8 mouse cellular contexts compared by ENCODE assay signal in the genomic region with DNA sequence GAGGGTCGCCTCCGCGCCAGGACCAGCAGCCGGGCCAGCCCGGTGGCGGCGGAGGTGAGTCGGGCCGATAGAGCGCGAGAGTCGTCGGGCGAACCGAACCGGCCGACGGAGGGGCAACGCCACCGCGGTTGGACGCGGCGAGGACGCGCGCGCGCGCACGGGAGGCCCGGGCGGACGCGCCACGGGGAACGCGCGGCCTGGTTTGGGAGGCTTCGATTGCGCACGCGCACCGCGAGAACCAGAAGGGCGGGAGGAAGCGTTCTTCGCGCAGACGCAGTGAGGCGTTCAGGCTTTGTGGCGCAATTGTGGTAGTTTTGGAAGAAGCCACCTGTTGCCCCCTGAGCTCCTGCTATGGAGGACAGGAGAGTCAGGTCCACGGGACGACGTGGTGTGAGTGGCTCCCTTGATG. TPM values are rescaled to one million over a fixed set of nuclear protein-coding genes. Genes with fewer than 3 reads are reported as not detected.
DNase-seq lines count a peak whose midpoint lies in the region; ATAC-seq and TF ChIP-seq lines count a peak whose summit lies in the region.

No protein-coding gene starts in this region.

- H3K9me3 ChIP-seq in ES-Bruce4 (replicated peaks; ENCODE audit: control insufficient read depth, insufficient read depth, low read length, poor library complexity, severe bottlenecking), result no peaks in the 10 kb centered on the region
- H3K9me3 ChIP-seq in forebrain, embryonic 14.5 days (replicated peaks; ENCODE audit: control insufficient read depth, low read length), result no peaks in the 10 kb centered on the region
- no peaks in the 10 kb centered on the region for H3K9me3 ChIP-seq in neural tube, embryonic 14.5 days (ENCODE audit: control insufficient read depth, low read length)

- peak; percentile 41 for TF ChIP-seq POLR2A in ES-Bruce4 (IDR thresholded peaks at IDR 0.05; ENCODE audit: insufficient read depth, low read length)
- TF ChIP-seq POLR2A in testis, adult 2 months (IDR thresholded peaks at IDR 0.05; ENCODE audit: control insufficient read depth, low read depth, low read length), result peak; percentile 91

- peaks cover 45% of the 10 kb centered on the region for H3K36me3 ChIP-seq in ES-Bruce4 (ENCODE audit: control insufficient read depth, insufficient read depth, low read length, poor library complexity, severe bottlenecking)
- peaks cover 44% of the 10 kb centered on the region for H3K36me3 ChIP-seq in forebrain, embryonic 14.5 days (ENCODE audit: control insufficient read depth, insufficient read depth, low read length)
- peaks cover 42% of the 10 kb centered on the region for H3K36me3 ChIP-seq in neural tube, embryonic 14.5 days (ENCODE audit: control insufficient read depth, insufficient read depth, low read length)
- H3K36me3 ChIP-seq in testis, adult 2 months (ENCODE audit: control insufficient read depth, insufficient read depth, low read length), result peaks cover 5% of the 10 kb centered on the region

- peak overlapping the region; percentile 82 for H3K4me3 ChIP-seq in ES-Bruce4 (ENCODE audit: low read depth, low read length)
- H3K4me3 ChIP-seq in forebrain, embryonic 14.5 days (ENCODE audit: low read depth, low read length), result peak overlapping the region; percentile 99
- H3K4me3 ChIP-seq in neural tube, embryonic 14.5 days (ENCODE audit: low read depth, low read length), result peak overlapping the region; percentile 100
- peak overlapping the region; percentile 90 for H3K4me3 ChIP-seq in testis, adult 2 months (ENCODE audit: control insufficient read depth, low read depth, low read length)

- peak; percentile 95 for DNase-seq in forebrain, embryonic 14.5 days (ENCODE audit: low spot score)
- DNase-seq in heart, postnatal 14 days, result peak; percentile 94 to 95
- DNase-seq in layer of hippocampus, adult 18-20 months (ENCODE audit: low spot score in 2 of 2), result peak; percentile 89 to 94
- peak; percentile 92 to 95 for DNase-seq in lung, adult 18-20 months

- WGBS in forebrain, embryonic 14.5 days, result under 1% methylated on average over 55 of the region's 55 CpGs
- under 1% methylated on average over 55 of the region's 55 CpGs for WGBS in neural tube, embryonic 14.5 days

- ATAC-seq in cerebellum, adult (ENCODE audit: insufficient number of reproducible peaks, low FRiP score, low TSS enrichment), result peak; percentile 28; the same call in 1 of the 2 replicates
- ATAC-seq in forebrain, embryonic 14.5 days, result no peak
- no peak; the same call in 1 of the 2 replicates for ATAC-seq in neural tube, embryonic 14.5 days (ENCODE audit: low read depth)

- intact Hi-C loops in heart, postnatal 14 days (cut with DNase I), result no loop called here

- H3K4me1 ChIP-seq in ES-Bruce4 (ENCODE audit: control insufficient read depth, insufficient read depth, low read length), result no peaks in the 10 kb centered on the region
- H3K4me1 ChIP-seq in forebrain, embryonic 14.5 days (ENCODE audit: control insufficient read depth, insufficient read depth, low read length), result peaks cover 11% of the 10 kb centered on the region; the same call in 1 of the 2 replicates
- H3K4me1 ChIP-seq in neural tube, embryonic 14.5 days (ENCODE audit: control insufficient read depth, insufficient read depth, low read length), result peaks cover 17% of the 10 kb centered on the region
- no peaks in the 10 kb centered on the region for H3K4me1 ChIP-seq in testis, adult 2 months (ENCODE audit: control insufficient read depth, insufficient read depth, low read length)

- no peak for TF ChIP-seq EP300 in ES-Bruce4 (IDR thresholded peaks at IDR 0.05; ENCODE audit: insufficient read depth, low read depth, low read length)

- no peaks in the 10 kb centered on the region for H3K27me3 ChIP-seq in ES-Bruce4 (ENCODE audit: control insufficient read depth, insufficient read depth, low read length, poor library complexity, severe bottlenecking)
- H3K27me3 ChIP-seq in forebrain, embryonic 14.5 days (replicated peaks; ENCODE audit: control insufficient read depth, insufficient read depth, low read length), result no peaks in the 10 kb centered on the region
- peaks cover 3% of the 10 kb centered on the region; the same call in 1 of the 2 replicates for H3K27me3 ChIP-seq in neural tube, embryonic 14.5 days (ENCODE audit: control insufficient read depth, insufficient read depth, low read length)
- no peaks in the 10 kb centered on the region for H3K27me3 ChIP-seq in testis, adult 2 months (ENCODE audit: control insufficient read depth, insufficient read depth, low read length)

- H3K9ac ChIP-seq in ES-Bruce4 (ENCODE audit: low read depth, poor library complexity, severe bottlenecking), result peak overlapping the region; percentile 95
- H3K9ac ChIP-seq in forebrain, embryonic 14.5 days (ENCODE audit: low read length), result peak overlapping the region; percentile 99
- peak overlapping the region; percentile 99 for H3K9ac ChIP-seq in neural tube, embryonic 14.5 days (replicated peaks; ENCODE audit: low read depth, low read length)

- H3K27ac ChIP-seq in ES-Bruce4 (ENCODE audit: insufficient read depth, low read length), result peak overlapping the region; percentile 78
- H3K27ac ChIP-seq in forebrain, embryonic 14.5 days (ENCODE audit: low read depth, low read length), result peak overlapping the region; percentile 98
- H3K27ac ChIP-seq in neural tube, embryonic 14.5 days (ENCODE audit: low read depth, low read length), result peak overlapping the region; percentile 99
- peak overlapping the region; percentile 97 for H3K27ac ChIP-seq in testis, adult 2 months (ENCODE audit: control insufficient read depth, insufficient read depth, low read depth, low read length)

- peak overlapping the region; percentile 97 for H3K4me2 ChIP-seq in forebrain, embryonic 14.5 days (ENCODE audit: low read length)
- H3K4me2 ChIP-seq in neural tube, embryonic 14.5 days (ENCODE audit: low read depth, low read length), result peak overlapping the region; percentile 97

- no peak for TF ChIP-seq CTCF in ES-Bruce4 (IDR thresholded peaks at IDR 0.05; ENCODE audit: low read depth, low read length)
- TF ChIP-seq CTCF in testis, adult 2 months (IDR thresholded peaks at IDR 0.05; ENCODE audit: control insufficient read depth, insufficient read depth, insufficient replicate concordance, low read depth, low read length), result no peak; the same call in 1 of the 2 replicates

RNA-seq across cellular contexts. Expression of gene Sf1, which starts 0.8 kb away (rescaled TPM):
- 333 and 355 TPM in 2 replicates for polyA plus RNA-seq in ES-Bruce4 (2011; ENCODE audit: insufficient read depth, insufficient read length, low read depth, missing spikeins)
- 90.4 and 115 TPM in 2 replicates for polyA plus RNA-seq in forebrain, embryonic 14.5 days (2014; fragmentation: Nextera tagmentation; extraction: Ambion mirVana)
- 100 to 1,000 TPM; 102 to 105 TPM for total RNA-seq in heart, postnatal 14 days (2021)
- total RNA-seq in layer of hippocampus, adult 18-20 months (2021), result 100 to 1,000 TPM; 196 to 207 TPM
- 91.7 and 112 TPM in 2 replicates for polyA plus RNA-seq in neural tube, embryonic 14.5 days (2014; fragmentation: Nextera tagmentation; extraction: Ambion mirVana)
- 167 and 174 TPM in 2 replicates for polyA plus RNA-seq in testis, adult 2 months (2012; rRNA removed)

RNA-seq across cellular contexts. Expression of gene Pygm, which starts 19.9 kb away (rescaled TPM):
- polyA plus RNA-seq in ES-Bruce4 (2011; ENCODE audit: insufficient read depth, insufficient read length, low read depth, missing spikeins), result 4.1 and 4.6 TPM in 2 replicates
- polyA plus RNA-seq in forebrain, embryonic 14.5 days (2014; fragmentation: Nextera tagmentation; extraction: Ambion mirVana), result 1.3 and 3.0 TPM in 2 replicates
- 100 to 1,000 TPM; 824 to 866 TPM for total RNA-seq in heart, postnatal 14 days (2021)
- 10 to 100 TPM; 26.4 to 27.2 TPM for total RNA-seq in layer of hippocampus, adult 18-20 months (2021)
- 4.3 and 4.4 TPM in 2 replicates for polyA plus RNA-seq in neural tube, embryonic 14.5 days (2014; fragmentation: Nextera tagmentation; extraction: Ambion mirVana)
- 6.9 and 7.6 TPM in 2 replicates for polyA plus RNA-seq in testis, adult 2 months (2012; rRNA removed)

RNA-seq across cellular contexts. Expression of gene Map4k2, which starts 23.4 kb away (rescaled TPM):
- polyA plus RNA-seq in ES-Bruce4 (2011; ENCODE audit: insufficient read depth, insufficient read length, low read depth, missing spikeins), result 10.7 and 16.9 TPM in 2 replicates
- polyA plus RNA-seq in forebrain, embryonic 14.5 days (2014; fragmentation: Nextera tagmentation; extraction: Ambion mirVana), result 6.2 and 11.2 TPM in 2 replicates
- 10 to 100 TPM; 56.3 TPM for total RNA-seq in heart, postnatal 14 days (2021)
- 10 to 100 TPM; 82.2 to 89.6 TPM for total RNA-seq in layer of hippocampus, adult 18-20 months (2021)
- polyA plus RNA-seq in neural tube, embryonic 14.5 days (2014; fragmentation: Nextera tagmentation; extraction: Ambion mirVana), result 13.3 and 15.8 TPM in 2 replicates
- 21.4 and 24.8 TPM in 2 replicates for polyA plus RNA-seq in testis, adult 2 months (2012; rRNA removed)

RNA-seq across cellular contexts. Expression of gene Men1, which starts 29.5 kb away (rescaled TPM):
- 34.8 and 40.5 TPM in 2 replicates for polyA plus RNA-seq in ES-Bruce4 (2011; ENCODE audit: insufficient read depth, insufficient read length, low read depth, missing spikeins)
- polyA plus RNA-seq in forebrain, embryonic 14.5 days (2014; fragmentation: Nextera tagmentation; extraction: Ambion mirVana), result 47.7 and 61.6 TPM in 2 replicates
- total RNA-seq in heart, postnatal 14 days (2021), result 10 to 100 TPM; 18.2 to 18.5 TPM
- 10 to 100 TPM; 63.0 to 71.3 TPM for total RNA-seq in layer of hippocampus, adult 18-20 months (2021)
- polyA plus RNA-seq in neural tube, embryonic 14.5 days (2014; fragmentation: Nextera tagmentation; extraction: Ambion mirVana), result 36.8 and 43.9 TPM in 2 replicates
- polyA plus RNA-seq in testis, adult 2 months (2012; rRNA removed), result 24.6 and 24.8 TPM in 2 replicates

RNA-seq across cellular contexts. Expression of gene Rasgrp2, which starts 34.8 kb away (rescaled TPM):
- polyA plus RNA-seq in ES-Bruce4 (2011; ENCODE audit: insufficient read depth, insufficient read length, low read depth, missing spikeins), result 37.9 and 48.6 TPM in 2 replicates
- polyA plus RNA-seq in forebrain, embryonic 14.5 days (2014; fragmentation: Nextera tagmentation; extraction: Ambion mirVana), result 28.6 and 30.7 TPM in 2 replicates
- 10 to 100 TPM; 66.6 to 70.7 TPM for total RNA-seq in heart, postnatal 14 days (2021)
- total RNA-seq in layer of hippocampus, adult 18-20 months (2021), result 10 to 100 TPM; 29.4 to 32.4 TPM
- 81.6 and 130 TPM in 2 replicates for polyA plus RNA-seq in neural tube, embryonic 14.5 days (2014; fragmentation: Nextera tagmentation; extraction: Ambion mirVana)
- 8.2 and 8.4 TPM in 2 replicates for polyA plus RNA-seq in testis, adult 2 months (2012; rRNA removed)
